8 mouse cellular contexts compared by ENCODE assay signal in the genomic region with DNA sequence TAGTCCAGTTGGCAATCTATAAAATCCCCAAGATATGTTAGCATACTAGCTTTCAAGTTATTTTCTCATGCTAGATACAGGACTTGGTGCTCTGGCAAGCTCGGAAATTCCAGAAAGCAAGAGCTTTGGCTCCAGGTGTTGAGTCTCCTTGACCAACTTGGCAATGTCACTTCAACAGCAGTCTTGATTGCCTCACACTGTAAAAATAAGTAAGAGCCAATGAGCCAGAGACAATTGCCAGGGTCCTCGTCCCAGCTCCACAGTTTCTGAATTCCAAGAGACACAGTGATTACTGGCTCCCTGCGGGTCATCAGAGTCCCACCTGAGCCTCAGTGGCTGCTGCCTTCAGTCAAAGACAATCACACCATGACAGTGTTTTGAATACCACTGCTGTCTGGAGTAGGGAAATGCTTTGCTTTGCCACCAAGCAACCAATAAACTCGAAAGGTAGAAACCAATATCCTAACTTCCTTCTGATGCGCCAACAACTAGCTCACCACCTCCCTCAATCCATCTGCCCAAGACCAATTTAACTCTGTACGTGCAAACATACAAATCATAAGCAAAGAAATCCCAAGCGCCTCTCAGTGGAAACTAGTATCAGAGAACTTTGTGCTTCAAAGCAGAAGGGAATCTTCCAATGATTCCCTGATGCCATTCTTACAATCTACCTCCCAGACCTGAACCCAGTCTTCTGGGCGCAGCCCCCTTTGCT. TPM values are rescaled to one million over a fixed set of nuclear protein-coding genes. Genes with fewer than 3 reads are reported as not detected.
DNase-seq lines count a peak whose midpoint lies in the region; ATAC-seq lines count a peak whose summit lies in the region.

No protein-coding gene starts in this region.

- ATAC-seq in megakaryocyte, adult 5-6 weeks (ENCODE audit: poor library complexity, severe bottlenecking), result no peak
- no peak for ATAC-seq in forebrain, embryonic 14.5 days
- no peak for ATAC-seq in limb, embryonic 13.5 days (ENCODE audit: low FRiP score, low read depth)
- no peak for ATAC-seq in stomach, embryonic 14.5 days (ENCODE audit: insufficient number of reproducible peaks, insufficient read depth, low FRiP score, low read depth)

- WGBS in forebrain, embryonic 14.5 days, result 48% methylated on average over 8 of the region's 8 CpGs
- WGBS in limb, embryonic 13.5 days, result 51% methylated on average over 8 of the region's 8 CpGs
- WGBS in stomach, embryonic 14.5 days, result 42% methylated on average over 8 of the region's 8 CpGs

- no peaks in the 10 kb centered on the region for H3K9me3 ChIP-seq in megakaryocyte, embryonic 14.5 days
- H3K9me3 ChIP-seq in forebrain, embryonic 14.5 days (replicated peaks; ENCODE audit: control insufficient read depth, low read length), result no peaks in the 10 kb centered on the region
- no peaks in the 10 kb centered on the region for H3K9me3 ChIP-seq in limb, embryonic 13.5 days
- no peaks in the 10 kb centered on the region for H3K9me3 ChIP-seq in stomach, embryonic 14.5 days (ENCODE audit: control insufficient read depth, low read depth, low read length)

- DNase-seq in forebrain, embryonic 14.5 days (ENCODE audit: low spot score), result no peak
- DNase-seq in right cerebral cortex, postnatal 10 days (ENCODE audit: low spot score in 2 of 2), result no peak
- no peak for DNase-seq in retina, postnatal 1 day
- no peak for DNase-seq in frontal cortex, postnatal 25 days (ENCODE audit: low spot score in 2 of 2)

- peak overlapping the region; percentile 75 for H3K9ac ChIP-seq in forebrain, embryonic 14.5 days (ENCODE audit: low read length)
- peak overlapping the region; percentile 73 for H3K9ac ChIP-seq in limb, embryonic 13.5 days
- H3K9ac ChIP-seq in stomach, embryonic 14.5 days (replicated peaks; ENCODE audit: low read depth, low read length), result peak overlapping the region; percentile 42; the same call in 1 of the 2 replicates

- H3K27ac ChIP-seq in forebrain, embryonic 14.5 days (ENCODE audit: low read depth, low read length), result no peak overlapping the region
- H3K27ac ChIP-seq in limb, embryonic 13.5 days, result no peak overlapping the region
- no peak overlapping the region for H3K27ac ChIP-seq in stomach, embryonic 14.5 days (ENCODE audit: low read length)

- H3K36me3 ChIP-seq in megakaryocyte, embryonic 14.5 days (replicated peaks; ENCODE audit: low read length), result peaks cover 46% of the 10 kb centered on the region
- H3K36me3 ChIP-seq in forebrain, embryonic 14.5 days (ENCODE audit: control insufficient read depth, insufficient read depth, low read length), result peaks cover 27% of the 10 kb centered on the region
- H3K36me3 ChIP-seq in limb, embryonic 13.5 days, result peaks cover 32% of the 10 kb centered on the region
- peaks cover 19% of the 10 kb centered on the region for H3K36me3 ChIP-seq in stomach, embryonic 14.5 days (ENCODE audit: control insufficient read depth, insufficient read depth, low read length)

- H3K4me2 ChIP-seq in forebrain, embryonic 14.5 days (ENCODE audit: low read length), result peak overlapping the region; percentile 72
- peak overlapping the region; percentile 72 for H3K4me2 ChIP-seq in limb, embryonic 13.5 days (replicated peaks)
- H3K4me2 ChIP-seq in stomach, embryonic 14.5 days (replicated peaks; ENCODE audit: low read depth, low read length), result peak overlapping the region; percentile 78

- peak overlapping the region; percentile 99 for H3K4me3 ChIP-seq in megakaryocyte, embryonic 14.5 days (replicated peaks)
- H3K4me3 ChIP-seq in forebrain, embryonic 14.5 days (ENCODE audit: low read depth, low read length), result peak overlapping the region; percentile 69
- peak overlapping the region; percentile 76 for H3K4me3 ChIP-seq in limb, embryonic 13.5 days
- peak overlapping the region; percentile 68 for H3K4me3 ChIP-seq in stomach, embryonic 14.5 days (ENCODE audit: low read depth, low read length)

- no peaks in the 10 kb centered on the region for H3K27me3 ChIP-seq in megakaryocyte, embryonic 14.5 days (replicated peaks)
- no peaks in the 10 kb centered on the region for H3K27me3 ChIP-seq in forebrain, embryonic 14.5 days (replicated peaks; ENCODE audit: control insufficient read depth, insufficient read depth, low read length)
- H3K27me3 ChIP-seq in limb, embryonic 13.5 days, result no peaks in the 10 kb centered on the region
- no peaks in the 10 kb centered on the region for H3K27me3 ChIP-seq in stomach, embryonic 14.5 days (ENCODE audit: control insufficient read depth, insufficient read depth, low read length)

- peaks cover 74% of the 10 kb centered on the region for H3K4me1 ChIP-seq in megakaryocyte, embryonic 14.5 days
- H3K4me1 ChIP-seq in forebrain, embryonic 14.5 days (ENCODE audit: control insufficient read depth, insufficient read depth, low read length), result peaks cover 9% of the 10 kb centered on the region
- peaks cover 13% of the 10 kb centered on the region for H3K4me1 ChIP-seq in limb, embryonic 13.5 days
- peaks cover 4% of the 10 kb centered on the region; the same call in 1 of the 2 replicates for H3K4me1 ChIP-seq in stomach, embryonic 14.5 days (ENCODE audit: control insufficient read depth, insufficient read depth, low read length)

RNA-seq across cellular contexts. Expression of gene Wdr91, which starts 0.9 kb away (rescaled TPM):
- 13.0 and 28.5 TPM in 2 replicates for polyA plus RNA-seq in megakaryocyte, embryonic 14.5 days (2012; ENCODE audit: insufficient read depth, low replicate concordance)
- total RNA-seq in megakaryocyte, adult 5-6 weeks (2015), result 4.2 and 7.6 TPM in 2 replicates
- 19.6 and 27.5 TPM in 2 replicates for total RNA-seq in megakaryocyte, adult 5-6 weeks (2017)
- 11.0 and 12.0 TPM in 2 replicates for polyA plus RNA-seq in forebrain, embryonic 14.5 days (2014; fragmentation: Nextera tagmentation; extraction: Ambion mirVana)
- polyA plus RNA-seq in limb, embryonic 13.5 days (2015; fragmentation: Nextera tagmentation; extraction: Ambion mirVana), result 11.3 and 11.5 TPM in 2 replicates
- polyA plus RNA-seq in stomach, embryonic 14.5 days (2014; fragmentation: Nextera tagmentation; extraction: Ambion mirVana), result 9.7 and 10.7 TPM in 2 replicates

RNA-seq across cellular contexts. Expression of gene Stra8, which starts 10.2 kb away (rescaled TPM):
- polyA plus RNA-seq in megakaryocyte, embryonic 14.5 days (2012; ENCODE audit: insufficient read depth, low replicate concordance), result not detected in 2 replicates
- total RNA-seq in megakaryocyte, adult 5-6 weeks (2015), result not detected in 2 replicates
- total RNA-seq in megakaryocyte, adult 5-6 weeks (2017), result not detected in 2 replicates
- not detected in 2 replicates for polyA plus RNA-seq in forebrain, embryonic 14.5 days (2014; fragmentation: Nextera tagmentation; extraction: Ambion mirVana)
- not detected in 2 replicates for polyA plus RNA-seq in limb, embryonic 13.5 days (2015; fragmentation: Nextera tagmentation; extraction: Ambion mirVana)
- polyA plus RNA-seq in stomach, embryonic 14.5 days (2014; fragmentation: Nextera tagmentation; extraction: Ambion mirVana), result not detected in 2 replicates

RNA-seq across cellular contexts. Expression of gene Cyren, which starts 31.9 kb away (rescaled TPM):
- 14.0 and 14.5 TPM in 2 replicates for polyA plus RNA-seq in megakaryocyte, embryonic 14.5 days (2012; ENCODE audit: insufficient read depth, low replicate concordance)
- 7.5 and 8.1 TPM in 2 replicates for total RNA-seq in megakaryocyte, adult 5-6 weeks (2015)
- total RNA-seq in megakaryocyte, adult 5-6 weeks (2017), result 3.8 and 7.1 TPM in 2 replicates
- polyA plus RNA-seq in forebrain, embryonic 14.5 days (2014; fragmentation: Nextera tagmentation; extraction: Ambion mirVana), result 7.9 and 8.0 TPM in 2 replicates
- polyA plus RNA-seq in limb, embryonic 13.5 days (2015; fragmentation: Nextera tagmentation; extraction: Ambion mirVana), result 18.0 and 18.8 TPM in 2 replicates
- 9.4 and 10.0 TPM in 2 replicates for polyA plus RNA-seq in stomach, embryonic 14.5 days (2014; fragmentation: Nextera tagmentation; extraction: Ambion mirVana)

RNA-seq across cellular contexts. Expression of gene Tmem140, which starts 46.8 kb away (rescaled TPM):
- polyA plus RNA-seq in megakaryocyte, embryonic 14.5 days (2012; ENCODE audit: insufficient read depth, low replicate concordance), result 5.5 and 11.5 TPM in 2 replicates
- total RNA-seq in megakaryocyte, adult 5-6 weeks (2015), result 3.1 and 5.0 TPM in 2 replicates
- 2.8 and 6.1 TPM in 2 replicates for total RNA-seq in megakaryocyte, adult 5-6 weeks (2017)
- polyA plus RNA-seq in forebrain, embryonic 14.5 days (2014; fragmentation: Nextera tagmentation; extraction: Ambion mirVana), result 0.65 and 0.79 TPM in 2 replicates
- polyA plus RNA-seq in limb, embryonic 13.5 days (2015; fragmentation: Nextera tagmentation; extraction: Ambion mirVana), result 2.5 and 2.7 TPM in 2 replicates
- 1.4 and 1.8 TPM in 2 replicates for polyA plus RNA-seq in stomach, embryonic 14.5 days (2014; fragmentation: Nextera tagmentation; extraction: Ambion mirVana)
